21 mouse cellular contexts compared by ENCODE assay signal in genomic region chr4:47150806-47151205, GRCm38 (mm10). TPM values are rescaled to one million over a fixed set of nuclear protein-coding genes. Genes with fewer than 3 reads are reported as not detected.
DNase-seq lines count a peak whose midpoint lies in the region; ATAC-seq and TF ChIP-seq lines count a peak whose summit lies in the region.
"Had no signal": no experiment of that assay in that cellular context is flagged by ENCODE, and none has a peak within 500 bp of the region (broad histone marks: within the 10 kb centered on the region; RNA-seq: fewer than 3 reads in every experiment).

No protein-coding gene starts in this region.

- peak overlapping the region; percentile 61; the same call in 1 of the 2 replicates for H3K27ac ChIP-seq in kidney, embryonic 15.5 days
- peak overlapping the region; percentile 77; the same call in 1 of the 2 replicates for H3K27ac ChIP-seq in intestine, embryonic 16.5 days (ENCODE audit: low read length)
- peak overlapping the region; percentile 56; the same call in 1 of the 2 replicates for H3K27ac ChIP-seq in stomach, postnatal 0 days (replicated peaks)
- H3K27ac ChIP-seq: embryonic facial prominence, embryonic 15.5 days; forebrain, embryonic 12.5 days; hindbrain, embryonic 10.5 days; hindbrain, embryonic 14.5 days had no signal

- peak; percentile 80 for DNase-seq in heart, adult 11 months
- DNase-seq in heart, adult 18-20 months: no peak
- DNase-seq in kidney, adult 18-20 months: no peak
- no peak for DNase-seq in stomach, postnatal 0 days (ENCODE audit: low spot score)
- no peak for DNase-seq in frontal cortex, adult 2 months (ENCODE audit: extremely low spot score in 1 of 2, low spot score in 1 of 2)
- DNase-seq: cerebellum, adult 11 months; cerebellum, adult 8-10 months; cerebellum, postnatal 14 days; embryo, embryonic 11 days had no signal

- no peaks in the 10 kb centered on the region for H3K9me3 ChIP-seq in kidney, embryonic 15.5 days (replicated peaks)
- no peaks in the 10 kb centered on the region for H3K9me3 ChIP-seq in intestine, embryonic 16.5 days (ENCODE audit: control insufficient read depth, low read length)
- no peaks in the 10 kb centered on the region for H3K9me3 ChIP-seq in stomach, postnatal 0 days (ENCODE audit: control insufficient read depth, low read length)
- H3K9me3 ChIP-seq: embryonic facial prominence, embryonic 15.5 days; forebrain, embryonic 12.5 days; heart, embryonic 13.5 days had no signal

- TF ChIP-seq CTCF in stomach, postnatal 0 days (IDR thresholded peaks at IDR 0.05; ENCODE audit: low read depth): no peak

- H3K9ac ChIP-seq in kidney, embryonic 15.5 days: no peak overlapping the region
- no peak overlapping the region for H3K9ac ChIP-seq in intestine, embryonic 16.5 days (ENCODE audit: low read depth, low read length)
- H3K9ac ChIP-seq in stomach, postnatal 0 days (ENCODE audit: low read length): no peak overlapping the region
- H3K9ac ChIP-seq: embryonic facial prominence, embryonic 15.5 days; forebrain, embryonic 12.5 days; heart, embryonic 13.5 days; hindbrain, embryonic 14.5 days had no signal

- H3K36me3 ChIP-seq in kidney, embryonic 15.5 days: no peaks in the 10 kb centered on the region
- H3K36me3 ChIP-seq in intestine, embryonic 16.5 days (ENCODE audit: control insufficient read depth, insufficient read depth, low read length): no peaks in the 10 kb centered on the region
- H3K36me3 ChIP-seq in stomach, postnatal 0 days (ENCODE audit: control insufficient read depth, insufficient read depth, low read length): no peaks in the 10 kb centered on the region
- H3K36me3 ChIP-seq: embryonic facial prominence, embryonic 15.5 days; forebrain, embryonic 12.5 days; heart, embryonic 13.5 days; hindbrain, embryonic 10.5 days had no signal

- H3K4me3 ChIP-seq in kidney, embryonic 15.5 days (replicated peaks): no peak overlapping the region
- no peak overlapping the region for H3K4me3 ChIP-seq in intestine, embryonic 16.5 days (ENCODE audit: low read length)
- H3K4me3 ChIP-seq in stomach, postnatal 0 days (ENCODE audit: low read depth, low read length): no peak overlapping the region
- H3K4me3 ChIP-seq: embryonic facial prominence, embryonic 15.5 days; forebrain, embryonic 12.5 days; heart, embryonic 13.5 days; hindbrain, embryonic 10.5 days had no signal

- H3K4me2 ChIP-seq in kidney, embryonic 15.5 days: no peak overlapping the region
- H3K4me2 ChIP-seq in intestine, embryonic 16.5 days (ENCODE audit: low read depth, low read length): no peak overlapping the region
- no peak overlapping the region for H3K4me2 ChIP-seq in stomach, postnatal 0 days (replicated peaks; ENCODE audit: low read depth)
- H3K4me2 ChIP-seq: embryonic facial prominence, embryonic 15.5 days; forebrain, embryonic 12.5 days; heart, embryonic 13.5 days; hindbrain, embryonic 14.5 days had no signal

- ATAC-seq in kidney, embryonic 15.5 days (replicated peaks; ENCODE audit: low FRiP score): no peak
- no peak for ATAC-seq in intestine, embryonic 16.5 days
- no peak for ATAC-seq in stomach, postnatal 0 days (ENCODE audit: low FRiP score, low TSS enrichment)
- ATAC-seq: forebrain, embryonic 16.5 days had no signal

- no peaks in the 10 kb centered on the region for H3K27me3 ChIP-seq in kidney, embryonic 15.5 days
- no peaks in the 10 kb centered on the region for H3K27me3 ChIP-seq in intestine, embryonic 16.5 days (replicated peaks; ENCODE audit: control insufficient read depth, insufficient read depth, low read length)
- H3K27me3 ChIP-seq in stomach, postnatal 0 days (ENCODE audit: control insufficient read depth, insufficient read depth, low read length): no peaks in the 10 kb centered on the region
- H3K27me3 ChIP-seq: embryonic facial prominence, embryonic 15.5 days; forebrain, embryonic 12.5 days; heart, embryonic 13.5 days had no signal

- no peak for TF ChIP-seq EP300 in stomach, postnatal 0 days (optimal IDR thresholded peaks at IDR 0.05)

- WGBS in kidney, embryonic 15.5 days: 84% methylated on average over 3 of the region's 3 CpGs
- WGBS in intestine, embryonic 16.5 days: 82% methylated on average over 3 of the region's 3 CpGs
- 91% methylated on average over 3 of the region's 3 CpGs for WGBS in stomach, postnatal 0 days

- H3K4me1 ChIP-seq in kidney, embryonic 15.5 days: peaks cover 21% of the 10 kb centered on the region
- H3K4me1 ChIP-seq in intestine, embryonic 16.5 days (ENCODE audit: control insufficient read depth, insufficient read depth, low read length): peaks cover 8% of the 10 kb centered on the region; the same call in 1 of the 2 replicates
- H3K4me1 ChIP-seq in stomach, postnatal 0 days (replicated peaks; ENCODE audit: control insufficient read depth, insufficient read depth): 0 out of 2 replicates have a peak, but pooled peaks cover 2% of the 10 kb centered on the region
- H3K4me1 ChIP-seq: forebrain, embryonic 12.5 days; hindbrain, embryonic 10.5 days had no signal

RNA-seq across cellular contexts. Expression of gene Col15a1, which starts 57.2 kb away (rescaled TPM):
- 10 to 100 TPM; 50.7 to 61.5 TPM for total RNA-seq in heart, adult 18-20 months (2021)
- polyA plus RNA-seq in kidney, embryonic 15.5 days (2015; fragmentation: Nextera tagmentation; extraction: Ambion mirVana): 21.9 and 24.0 TPM in 2 replicates
- polyA plus RNA-seq in intestine, embryonic 16.5 days (2015; fragmentation: Nextera tagmentation; extraction: Ambion mirVana): 12.7 and 15.1 TPM in 2 replicates
- 25.0 and 28.6 TPM in 2 replicates for polyA plus RNA-seq in stomach, postnatal 0 days (2015; fragmentation: Nextera tagmentation; extraction: Ambion mirVana)
- 9.3 and 13.5 TPM in 2 replicates for polyA plus RNA-seq in frontal cortex, adult 2 months (2012; rRNA removed)
- total RNA-seq: common myeloid progenitor, adult 5-6 weeks had no signal

RNA-seq across cellular contexts. Expression of gene Galnt12, which starts 59.1 kb away (rescaled TPM):
- total RNA-seq in heart, adult 18-20 months (2021): under 1 TPM; 0.30 to 0.57 TPM
- 9.0 and 10.6 TPM in 2 replicates for polyA plus RNA-seq in kidney, embryonic 15.5 days (2015; fragmentation: Nextera tagmentation; extraction: Ambion mirVana)
- polyA plus RNA-seq in intestine, embryonic 16.5 days (2015; fragmentation: Nextera tagmentation; extraction: Ambion mirVana): 21.0 and 21.4 TPM in 2 replicates
- 57.9 and 59.9 TPM in 2 replicates for polyA plus RNA-seq in stomach, postnatal 0 days (2015; fragmentation: Nextera tagmentation; extraction: Ambion mirVana)
- 1.9 and 2.1 TPM in 2 replicates for polyA plus RNA-seq in frontal cortex, adult 2 months (2012; rRNA removed)
- total RNA-seq: gastrocnemius, adult 18-20 months; gastrocnemius, postnatal 36 days; MEL had no signal
